15 mouse cellular contexts compared by ENCODE assay signal in the genomic region with DNA sequence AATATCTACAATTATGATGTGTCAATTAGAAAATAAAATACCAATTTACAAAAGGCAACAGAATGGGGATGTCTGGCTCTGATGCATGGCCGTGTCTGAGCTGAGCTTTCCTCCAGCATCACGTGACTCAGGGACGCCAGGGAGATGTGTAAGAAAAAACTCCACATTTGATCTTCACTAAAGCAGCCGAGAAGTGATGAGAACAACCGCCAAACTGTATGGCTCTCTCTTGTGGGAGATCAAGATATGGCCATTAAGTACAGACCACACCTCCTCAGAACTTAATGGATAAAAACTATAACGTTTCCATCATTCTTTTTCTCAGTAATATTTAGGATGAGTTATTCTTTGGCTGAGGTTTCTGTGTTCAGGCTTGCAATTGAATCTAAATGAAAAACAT. TPM values are rescaled to one million over a fixed set of nuclear protein-coding genes. Genes with fewer than 3 reads are reported as not detected.
DNase-seq lines count a peak whose midpoint lies in the region; ATAC-seq and TF ChIP-seq lines count a peak whose summit lies in the region.
"Had no signal": no experiment of that assay in that cellular context is flagged by ENCODE, and none has a peak within 500 bp of the region (broad histone marks: within the 10 kb centered on the region; RNA-seq: fewer than 3 reads in every experiment).

No protein-coding gene starts in this region.

- peak; percentile 24; the same call in 1 of the 2 replicates for TF ChIP-seq CTCF in stomach, postnatal 0 days (IDR thresholded peaks at IDR 0.05; ENCODE audit: low read depth)

- TF ChIP-seq EP300 in stomach, postnatal 0 days (optimal IDR thresholded peaks at IDR 0.05): no peak

- DNase-seq in lung, postnatal 4 days: no peak
- DNase-seq in liver, embryonic 11.5 days (ENCODE audit: low spot score): no peak
- no peak for DNase-seq in stomach, postnatal 0 days (ENCODE audit: low spot score)
- DNase-seq in kidney, adult 18-20 months: no peak
- no peak for DNase-seq in neural tube, embryonic 10.5 days (ENCODE audit: extremely low spot score, low spot score)
- DNase-seq: adrenal gland, postnatal 10 days; cerebellum, postnatal 25 days; heart, adult 2 months; heart, postnatal 10 days; kidney, postnatal 10 days; lung, adult 18-20 months had no signal

- H3K4me2 ChIP-seq in lung, embryonic 16.5 days (ENCODE audit: low read depth, low read length): no peak overlapping the region
- peak overlapping the region; percentile 43 for H3K4me2 ChIP-seq in embryonic facial prominence, embryonic 13.5 days
- peak overlapping the region; percentile 40 for H3K4me2 ChIP-seq in liver, embryonic 11.5 days
- no peak overlapping the region for H3K4me2 ChIP-seq in stomach, postnatal 0 days (replicated peaks; ENCODE audit: low read depth)

- ATAC-seq in lung, embryonic 16.5 days (ENCODE audit: low read depth): peak; percentile 65
- ATAC-seq in embryonic facial prominence, embryonic 13.5 days (ENCODE audit: insufficient number of reproducible peaks, insufficient read depth, low FRiP score, low TSS enrichment, low read depth): no peak
- peak; percentile 75 for ATAC-seq in liver, embryonic 11.5 days (replicated peaks; ENCODE audit: low FRiP score)
- no peak for ATAC-seq in stomach, postnatal 0 days (ENCODE audit: low FRiP score, low TSS enrichment)
- ATAC-seq: hindbrain, postnatal 0 days had no signal

- no peak overlapping the region for H3K4me3 ChIP-seq in lung, embryonic 16.5 days (ENCODE audit: low read length)
- no peak overlapping the region for H3K4me3 ChIP-seq in embryonic facial prominence, embryonic 13.5 days
- H3K4me3 ChIP-seq in liver, embryonic 11.5 days (ENCODE audit: low read depth, low read length): 0 out of 2 replicates have a peak overlapping the region, but pooled peaks have one; percentile 1
- H3K4me3 ChIP-seq in stomach, postnatal 0 days (ENCODE audit: low read depth, low read length): no peak overlapping the region
- H3K4me3 ChIP-seq: heart, adult 2 months had no signal

- no peaks in the 10 kb centered on the region for H3K36me3 ChIP-seq in lung, embryonic 16.5 days (ENCODE audit: control insufficient read depth, insufficient read depth, low read length)
- H3K36me3 ChIP-seq in embryonic facial prominence, embryonic 13.5 days: no peaks in the 10 kb centered on the region
- no peaks in the 10 kb centered on the region for H3K36me3 ChIP-seq in liver, embryonic 11.5 days (ENCODE audit: control insufficient read depth, insufficient read depth, low read length)
- no peaks in the 10 kb centered on the region for H3K36me3 ChIP-seq in stomach, postnatal 0 days (ENCODE audit: control insufficient read depth, insufficient read depth, low read length)

- H3K9me3 ChIP-seq in lung, embryonic 16.5 days (ENCODE audit: control insufficient read depth, low read length): no peaks in the 10 kb centered on the region
- H3K9me3 ChIP-seq in embryonic facial prominence, embryonic 13.5 days: no peaks in the 10 kb centered on the region
- H3K9me3 ChIP-seq in liver, embryonic 11.5 days (ENCODE audit: control insufficient read depth, low read length): no peaks in the 10 kb centered on the region
- H3K9me3 ChIP-seq in stomach, postnatal 0 days (ENCODE audit: control insufficient read depth, low read length): no peaks in the 10 kb centered on the region

- no peaks in the 10 kb centered on the region; the same call in 1 of the 2 replicates for H3K27me3 ChIP-seq in lung, embryonic 16.5 days (ENCODE audit: control insufficient read depth, insufficient read depth, low read depth, low read length)
- H3K27me3 ChIP-seq in embryonic facial prominence, embryonic 13.5 days: no peaks in the 10 kb centered on the region; the same call in 1 of the 2 replicates
- H3K27me3 ChIP-seq in liver, embryonic 11.5 days (replicated peaks; ENCODE audit: control insufficient read depth, insufficient read depth, low read length): no peaks in the 10 kb centered on the region; the same call in 1 of the 2 replicates
- H3K27me3 ChIP-seq in stomach, postnatal 0 days (ENCODE audit: control insufficient read depth, insufficient read depth, low read length): 0 out of 2 replicates have a peak, but pooled peaks cover 3% of the 10 kb centered on the region

- WGBS in lung, embryonic 16.5 days: 36% methylated on average over 6 of the region's 6 CpGs
- 21% methylated on average over 6 of the region's 6 CpGs for WGBS in embryonic facial prominence, embryonic 13.5 days
- WGBS in liver, embryonic 11.5 days: 46% methylated on average over 6 of the region's 6 CpGs
- 41% methylated on average over 6 of the region's 6 CpGs for WGBS in stomach, postnatal 0 days

- H3K9ac ChIP-seq in lung, embryonic 16.5 days (ENCODE audit: low read length): no peak overlapping the region
- H3K9ac ChIP-seq in embryonic facial prominence, embryonic 13.5 days: no peak overlapping the region
- no peak overlapping the region for H3K9ac ChIP-seq in liver, embryonic 11.5 days (ENCODE audit: low read depth, low read length)
- no peak overlapping the region for H3K9ac ChIP-seq in stomach, postnatal 0 days (ENCODE audit: low read length)

- no peaks in the 10 kb centered on the region for H3K4me1 ChIP-seq in lung, embryonic 16.5 days (replicated peaks; ENCODE audit: control insufficient read depth, insufficient read depth, low read length)
- H3K4me1 ChIP-seq in embryonic facial prominence, embryonic 13.5 days: peaks cover 14% of the 10 kb centered on the region
- peaks cover 15% of the 10 kb centered on the region for H3K4me1 ChIP-seq in liver, embryonic 11.5 days (replicated peaks; ENCODE audit: control insufficient read depth, insufficient read depth, low read length)
- H3K4me1 ChIP-seq in stomach, postnatal 0 days (replicated peaks; ENCODE audit: control insufficient read depth, insufficient read depth): no peaks in the 10 kb centered on the region

- no peak overlapping the region for H3K27ac ChIP-seq in lung, embryonic 16.5 days (ENCODE audit: low read length)
- H3K27ac ChIP-seq in embryonic facial prominence, embryonic 13.5 days: peak overlapping the region; percentile 70
- H3K27ac ChIP-seq in liver, embryonic 11.5 days (ENCODE audit: low read depth, low read length): peak overlapping the region; percentile 44
- no peak overlapping the region for H3K27ac ChIP-seq in stomach, postnatal 0 days (replicated peaks)
- H3K27ac ChIP-seq: heart, adult 2 months; hindbrain, postnatal 0 days had no signal

RNA-seq across cellular contexts. Expression of gene Aknad1, which starts 11.6 kb away (rescaled TPM):
- not detected in 2 replicates for polyA plus RNA-seq in lung, embryonic 16.5 days (2015; fragmentation: Nextera tagmentation; extraction: Ambion mirVana)
- 0.28 and 0.29 TPM in 2 replicates for polyA plus RNA-seq in embryonic facial prominence, embryonic 13.5 days (2015; fragmentation: Nextera tagmentation; extraction: Ambion mirVana)
- 0.44 and 0.45 TPM in 2 replicates for polyA plus RNA-seq in liver, embryonic 11.5 days (2014; fragmentation: Nextera tagmentation; extraction: Ambion mirVana)
- polyA plus RNA-seq in stomach, postnatal 0 days (2015; fragmentation: Nextera tagmentation; extraction: Ambion mirVana): 0.30 and 0.85 TPM in 2 replicates
- polyA plus RNA-seq: hindbrain, postnatal 0 days; midbrain, postnatal 0 days had no signal

RNA-seq across cellular contexts. Expression of gene Gpsm2, which starts 29.0 kb away (rescaled TPM):
- polyA plus RNA-seq in lung, embryonic 16.5 days (2015; fragmentation: Nextera tagmentation; extraction: Ambion mirVana): 43.3 and 43.8 TPM in 2 replicates
- polyA plus RNA-seq in embryonic facial prominence, embryonic 13.5 days (2015; fragmentation: Nextera tagmentation; extraction: Ambion mirVana): 64.9 and 71.8 TPM in 2 replicates
- polyA plus RNA-seq in liver, embryonic 11.5 days (2014; fragmentation: Nextera tagmentation; extraction: Ambion mirVana): 41.8 and 46.2 TPM in 2 replicates
- polyA plus RNA-seq in stomach, postnatal 0 days (2015; fragmentation: Nextera tagmentation; extraction: Ambion mirVana): 31.1 and 32.0 TPM in 2 replicates

Comparison
In these comparisons a context has a peak if more than half of its experiments do, and no peak if none do; other contexts are left out.
1. ATAC-seq: peak in lung, embryonic 16.5 days (single experiment) and liver, embryonic 11.5 days (single experiment); none in embryonic facial prominence, embryonic 13.5 days (single experiment) and stomach, postnatal 0 days (single experiment).
2. H3K27ac ChIP-seq: peak in embryonic facial prominence, embryonic 13.5 days (single experiment) and liver, embryonic 11.5 days (single experiment); none in lung, embryonic 16.5 days (single experiment) and stomach, postnatal 0 days (single experiment).
3. H3K4me2 ChIP-seq: peak in embryonic facial prominence, embryonic 13.5 days (single experiment) and liver, embryonic 11.5 days (single experiment); none in lung, embryonic 16.5 days (single experiment) and stomach, postnatal 0 days (single experiment).